Mouse (Mus musculus) gastrocnemius, postnatal 10 days (tissue): Measurements from ENCODE around the gene Hoxa3. TPM values are rescaled to one million over a fixed set of nuclear protein-coding genes. Genes with fewer than 3 reads are reported as not detected.

ENCODE experiments used
- DNase-seq: peaks from one replicate; pipeline ENCODE4 v3.0.0; 2021; ENCODE audit warnings: mixed read lengths
- total RNA-seq, 2 experiments: library from RNA; stranded (reverse); gene quantifications; 2 replicates each; pipeline ENCODE4 v1.2.3; 2021

The Hoxa3 gene
- total RNA-seq, 2 experiments from 2014 or later, result 2.0 to 5.0 TPM

- DNase-seq, result no peak
These were observed 29.6 kb downstream of the Hoxa3 start for GRCm38 (mm10) chr6:52183311-52184080.

- no peak for DNase-seq
These were observed 30.3 kb downstream of the Hoxa3 start for GRCm38 (mm10) chr6:52182793-52183192.

GRCm38 (mm10) chr6:52182030-52182429 is 31.1 kb downstream of the Hoxa3 start:
- DNase-seq, result no peak

- DNase-seq, result no peak
These were observed 32.4 kb downstream of the Hoxa3 start for GRCm38 (mm10) chr6:52180726-52181125.

- no peak for DNase-seq
These were observed 32.9 kb downstream of the Hoxa3 start for GRCm38 (mm10) chr6:52180213-52180710.

- no peak for DNase-seq
These were observed 33.4 kb downstream of the Hoxa3 start for GRCm38 (mm10) chr6:52179690-52180089.

- DNase-seq, result no peak
These were observed 34.0 kb downstream of the Hoxa3 start for GRCm38 (mm10) chr6:52178918-52179665.

GRCm38 (mm10) chr6:52177806-52178205 is 35.3 kb downstream of the Hoxa3 start:
- DNase-seq, result no peak

GRCm38 (mm10) chr6:52177061-52177735 is 35.9 kb downstream of the Hoxa3 start, which contains the start of gene 5730596B20Rik:
Gene 5730596B20Rik (plus strand): TSS chr6:52177498.
- no peak for DNase-seq

GRCm38 (mm10) chr6:52176391-52176790 is 36.7 kb downstream of the Hoxa3 start:
- no peak for DNase-seq

- no peak for DNase-seq
These were observed 37.3 kb downstream of the Hoxa3 start for GRCm38 (mm10) chr6:52175864-52176263.

GRCm38 (mm10) chr6:52174968-52175751 is 38.0 kb downstream of the Hoxa3 start:
- no peak for DNase-seq

- no peak for DNase-seq
These were observed 39.5 kb downstream of the Hoxa3 start for GRCm38 (mm10) chr6:52173648-52174047.

- peak; percentile 83 for DNase-seq
These were observed 40.6 kb downstream of the Hoxa3 start for GRCm38 (mm10) chr6:52172501-52172900.

GRCm38 (mm10) chr6:52171938-52172337 is 41.2 kb downstream of the Hoxa3 start:
- DNase-seq, result no peak

- DNase-seq, result no peak
These were observed 41.8 kb downstream of the Hoxa3 start for GRCm38 (mm10) chr6:52171331-52171730.

GRCm38 (mm10) chr6:52170898-52171223 is 42.3 kb downstream of the Hoxa3 start:
- DNase-seq, result no peak

GRCm38 (mm10) chr6:52170166-52170897 is 42.8 kb downstream of the Hoxa3 start:
- DNase-seq, result no peak

- no peak for DNase-seq
These were observed 43.5 kb downstream of the Hoxa3 start for GRCm38 (mm10) chr6:52169499-52170165.

- peak; percentile 58 for DNase-seq
These were observed 44.7 kb downstream of the Hoxa3 start for GRCm38 (mm10) chr6:52168191-52169055.
